ENCODE assay signal across 21 mouse cellular contexts in genomic region chr2:58281046-58281445, GRCm38 (mm10).
A peak's percentile ranks its signal among the peaks of the same experiment; 100 is the strongest.
DNase-seq lines count a peak whose midpoint lies in the region; ATAC-seq and TF ChIP-seq lines count a peak whose summit lies in the region.
"Had no signal": no experiment of that assay in that cellular context is flagged by ENCODE, and none has a peak within 500 bp of the region (broad histone marks: within the 10 kb centered on the region; RNA-seq: fewer than 3 reads in every experiment).

No protein-coding gene starts in this region.

- no peaks in the 10 kb centered on the region for H3K36me3 ChIP-seq in hindbrain, embryonic 11.5 days (ENCODE audit: control insufficient read depth, insufficient read depth, low read length)
- H3K36me3 ChIP-seq: embryonic facial prominence, embryonic 13.5 days; forebrain, embryonic 15.5 days; heart, embryonic 13.5 days; hindbrain, embryonic 13.5 days; midbrain, embryonic 13.5 days had no signal

- no peaks in the 10 kb centered on the region for H3K27me3 ChIP-seq in hindbrain, embryonic 11.5 days (ENCODE audit: control insufficient read depth, insufficient read depth, low read length)
- H3K27me3 ChIP-seq: embryonic facial prominence, embryonic 13.5 days; forebrain, embryonic 15.5 days; heart, embryonic 13.5 days; hindbrain, embryonic 13.5 days; midbrain, embryonic 13.5 days had no signal

- no peak for TF ChIP-seq POLR2A in brain, embryonic 14.5 days (IDR thresholded peaks at IDR 0.05; ENCODE audit: borderline replicate concordance, extremely low read depth, insufficient read depth, insufficient read length, poor library complexity, severe bottlenecking)

- no peaks in the 10 kb centered on the region for H3K9me3 ChIP-seq in hindbrain, embryonic 11.5 days (ENCODE audit: control insufficient read depth, low read length)
- H3K9me3 ChIP-seq: embryonic facial prominence, embryonic 13.5 days; forebrain, embryonic 15.5 days; heart, embryonic 13.5 days; hindbrain, embryonic 13.5 days; midbrain, embryonic 13.5 days had no signal

- H3K27ac ChIP-seq in hindbrain, embryonic 11.5 days (ENCODE audit: low read depth, low read length) = no peak overlapping the region
- H3K27ac ChIP-seq: embryonic facial prominence, embryonic 13.5 days; forebrain, embryonic 15.5 days; heart, adult 2 months; heart, embryonic 13.5 days; hindbrain, embryonic 13.5 days; macrophage; midbrain, embryonic 13.5 days had no signal

- ATAC-seq in megakaryocyte progenitor cell, adult 5-6 weeks (replicated peaks; ENCODE audit: poor library complexity) = peak; percentile 58
- no peak for ATAC-seq in hindbrain, embryonic 11.5 days (ENCODE audit: low FRiP score)
- ATAC-seq: forebrain, embryonic 15.5 days; midbrain, embryonic 13.5 days had no signal

- TF ChIP-seq CTCF in brain, embryonic 14.5 days (IDR thresholded peaks at IDR 0.05; ENCODE audit: borderline replicate concordance, extremely low read depth, insufficient read depth, insufficient read length) = no peak

- H3K9ac ChIP-seq in hindbrain, embryonic 11.5 days (ENCODE audit: low read depth, low read length) = no peak overlapping the region
- H3K9ac ChIP-seq: embryonic facial prominence, embryonic 13.5 days; forebrain, embryonic 15.5 days; heart, embryonic 13.5 days; hindbrain, embryonic 13.5 days; midbrain, embryonic 13.5 days had no signal

- no peak overlapping the region for H3K4me3 ChIP-seq in hindbrain, embryonic 11.5 days (ENCODE audit: low read depth, low read length)
- H3K4me3 ChIP-seq: embryonic facial prominence, embryonic 13.5 days; erythroblast, embryonic 14.5 days; forebrain, embryonic 15.5 days; heart, adult 2 months; heart, embryonic 13.5 days; hindbrain, embryonic 13.5 days; midbrain, embryonic 13.5 days had no signal

- peak; percentile 20 for DNase-seq in layer of hippocampus, adult 9-11 months
- no peak for DNase-seq in layer of hippocampus, adult 9-10 months (ENCODE audit: low spot score)
- DNase-seq in brain, embryonic 14.5 days (ENCODE audit: low read depth) = peak; percentile 27
- peak; percentile 26 to 39 for DNase-seq in cerebellum, postnatal 10 days
- no peak for DNase-seq in hindbrain, embryonic 11.5 days (ENCODE audit: low spot score)
- no peak for DNase-seq in kidney, postnatal 4 days
- DNase-seq: adrenal gland, postnatal 36 days; gastrocnemius, postnatal 25 days; heart, adult 2 months; heart, postnatal 14 days; kidney, adult 11 months; thymus, adult 2 months; thymus, postnatal 4 days had no signal

- H3K4me1 ChIP-seq in hindbrain, embryonic 11.5 days (replicated peaks; ENCODE audit: control insufficient read depth, insufficient read depth, low read length) = no peaks in the 10 kb centered on the region
- H3K4me1 ChIP-seq: embryonic facial prominence, embryonic 13.5 days; forebrain, embryonic 15.5 days; heart, embryonic 13.5 days; hindbrain, embryonic 13.5 days; midbrain, embryonic 13.5 days had no signal

- 74% methylated on average over 3 of the region's 3 CpGs for WGBS in hindbrain, embryonic 11.5 days

- no peak overlapping the region for H3K4me2 ChIP-seq in hindbrain, embryonic 11.5 days (replicated peaks; ENCODE audit: low read depth, low read length)
- H3K4me2 ChIP-seq: embryonic facial prominence, embryonic 13.5 days; forebrain, embryonic 15.5 days; heart, embryonic 13.5 days; hindbrain, embryonic 13.5 days; midbrain, embryonic 13.5 days had no signal

Comparison
In these comparisons a context has a peak if more than half of its experiments do, and no peak if none do; other contexts are left out.
1. DNase-seq: peak in layer of hippocampus, adult 9-11 months (single experiment), brain, embryonic 14.5 days (single experiment) and cerebellum, postnatal 10 days (2 of 2); none in layer of hippocampus, adult 9-10 months (single experiment), hindbrain, embryonic 11.5 days (single experiment) and kidney, postnatal 4 days (0 of 2).